Mouse (Mus musculus): ENCODE data around the gene Supt16. TPM values are rescaled to one million over a fixed set of nuclear protein-coding genes. Genes with fewer than 3 reads are reported as not detected.
A peak's percentile ranks its signal among the peaks of the same experiment; 100 is the strongest.

Supt16 gene
- total RNA-seq, 2 experiments from 2014 or later, result 30.0 to 76.2 TPM

DNA sequence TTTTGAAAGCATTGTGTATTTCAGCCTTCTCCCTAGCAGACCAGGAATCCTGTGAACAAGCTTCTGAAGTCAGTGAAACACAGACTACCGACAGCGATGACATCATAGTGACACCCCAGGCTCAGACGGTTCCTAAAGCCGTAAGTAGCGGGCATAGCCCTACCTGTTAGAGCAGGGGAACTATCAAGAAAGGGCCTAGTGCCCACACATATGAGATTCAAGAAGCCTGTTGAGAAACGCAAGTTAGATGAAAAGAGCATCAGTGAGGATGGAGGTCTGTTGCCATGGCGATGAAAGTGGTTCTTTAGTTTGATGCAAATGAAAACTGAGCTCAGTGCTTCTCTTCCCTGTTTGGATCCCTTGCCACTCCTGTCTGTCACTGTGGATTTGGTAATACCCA lies 45.0 kb downstream of the Supt16 start:
- no peak for ATAC-seq (replicated peaks; ENCODE audit: low FRiP score, poor library complexity, severe bottlenecking)

- no peak for ATAC-seq (replicated peaks; ENCODE audit: low FRiP score, poor library complexity, severe bottlenecking)
Observed at GRCm38 (mm10) chr14:52149888-52150287, 47.3 kb downstream of the Supt16 start.

GRCm38 (mm10) chr14:52146540-52146939 lies 50.7 kb downstream of the Supt16 start:
- no peak for ATAC-seq (replicated peaks; ENCODE audit: low FRiP score, poor library complexity, severe bottlenecking)

GRCm38 (mm10) chr14:52144165-52144564 lies 53.1 kb downstream of the Supt16 start:
- ATAC-seq (replicated peaks; ENCODE audit: low FRiP score, poor library complexity, severe bottlenecking), result no peak

GRCm38 (mm10) chr14:52141445-52142127 lies 55.6 kb downstream of the Supt16 start:
- no peak for ATAC-seq (replicated peaks; ENCODE audit: low FRiP score, poor library complexity, severe bottlenecking)

DNA sequence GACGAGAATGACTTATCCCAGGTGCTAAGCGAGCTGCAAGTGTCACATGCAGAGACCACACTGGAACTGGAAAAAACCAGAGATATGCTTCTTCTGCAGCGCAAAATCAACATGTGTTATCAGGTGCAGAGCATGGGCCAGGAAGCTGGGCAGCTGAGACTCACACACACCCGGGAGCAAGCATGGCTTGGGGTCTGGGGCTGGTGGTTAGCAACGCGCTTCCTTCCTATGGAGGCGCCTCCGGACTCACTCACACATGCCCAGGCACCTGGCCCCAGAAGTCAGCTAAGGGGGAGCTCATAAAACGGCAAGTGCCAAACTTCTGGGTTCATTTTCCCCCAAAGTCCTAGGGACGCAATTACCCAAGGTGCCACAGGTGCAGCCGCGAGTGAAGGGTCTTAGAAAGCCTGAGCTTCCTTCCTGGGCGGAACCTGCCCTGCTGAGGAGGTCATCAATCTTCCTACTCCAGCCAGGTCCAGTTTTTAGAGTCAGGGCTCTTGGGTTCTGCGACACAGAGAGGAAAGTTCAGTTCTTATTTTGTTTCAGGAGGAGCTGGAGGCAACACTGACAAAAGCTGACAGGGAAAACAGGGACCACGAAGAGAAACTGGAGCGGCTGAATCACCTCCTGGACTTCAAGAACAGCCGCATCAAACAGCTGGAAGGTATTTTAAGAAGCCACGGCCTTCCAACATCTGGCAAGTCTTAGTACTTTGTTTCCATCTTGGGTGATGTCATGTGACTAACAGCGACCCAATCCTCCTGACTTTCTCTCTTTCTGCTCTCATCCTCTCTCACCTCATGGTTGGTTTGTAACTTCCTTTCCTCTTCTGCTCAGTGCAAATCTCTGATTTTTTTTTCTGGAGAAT lies 56.4 kb downstream of the Supt16 start:
- no peak for ATAC-seq (replicated peaks; ENCODE audit: low FRiP score, poor library complexity, severe bottlenecking)

DNA sequence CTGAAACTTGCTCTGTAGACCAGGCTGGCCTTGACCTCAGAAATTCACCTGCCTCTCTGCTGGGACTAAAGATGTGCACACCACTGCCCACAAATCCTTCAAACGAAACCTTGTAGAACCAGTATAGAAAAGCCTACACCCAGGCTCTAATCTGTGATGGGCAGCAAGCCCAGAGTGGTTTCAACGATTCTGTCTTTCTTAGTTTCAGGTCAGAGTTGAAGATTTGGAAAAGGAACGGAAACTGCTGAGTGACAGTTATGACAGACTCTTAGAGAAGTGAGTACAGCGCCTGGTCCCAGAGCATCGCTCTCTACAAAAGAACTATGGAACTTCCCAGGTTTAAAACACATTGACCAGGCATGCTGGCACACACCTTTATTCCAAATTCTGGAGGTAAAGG lies 63.6 kb downstream of the Supt16 start:
- ATAC-seq (replicated peaks; ENCODE audit: low FRiP score, poor library complexity, severe bottlenecking), result no peak

GRCm38 (mm10) chr14:52124636-52125035 lies 72.6 kb downstream of the Supt16 start:
- no peak for ATAC-seq (replicated peaks; ENCODE audit: low FRiP score, poor library complexity, severe bottlenecking)

- ATAC-seq (replicated peaks; ENCODE audit: low FRiP score, poor library complexity, severe bottlenecking), result peak; percentile 54; the same call in 1 of the 2 replicates
Observed at GRCm38 (mm10) chr14:52123918-52124317, 73.3 kb downstream of the Supt16 start.

DNA sequence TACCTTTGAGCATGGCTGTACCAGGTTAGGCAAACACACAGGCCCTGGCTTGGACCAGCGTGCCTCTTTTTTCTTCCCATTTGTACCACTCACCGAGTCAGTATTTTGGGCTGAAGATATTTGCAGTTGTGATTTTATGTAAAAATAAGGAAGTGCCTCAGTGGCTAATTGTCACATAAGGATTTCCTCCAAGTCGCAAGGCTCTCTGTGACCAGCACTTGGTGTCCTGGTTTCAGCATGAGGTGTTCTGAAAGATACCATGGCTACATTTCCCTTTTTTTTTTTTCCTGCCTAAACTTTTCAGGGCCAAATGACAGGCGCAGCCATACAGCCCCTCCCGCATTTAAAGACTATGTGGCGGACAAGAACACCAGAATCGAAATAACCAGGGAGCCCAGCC lies 77.0 kb downstream of the Supt16 start:
- ATAC-seq (replicated peaks; ENCODE audit: low FRiP score, poor library complexity, severe bottlenecking), result no peak

DNA sequence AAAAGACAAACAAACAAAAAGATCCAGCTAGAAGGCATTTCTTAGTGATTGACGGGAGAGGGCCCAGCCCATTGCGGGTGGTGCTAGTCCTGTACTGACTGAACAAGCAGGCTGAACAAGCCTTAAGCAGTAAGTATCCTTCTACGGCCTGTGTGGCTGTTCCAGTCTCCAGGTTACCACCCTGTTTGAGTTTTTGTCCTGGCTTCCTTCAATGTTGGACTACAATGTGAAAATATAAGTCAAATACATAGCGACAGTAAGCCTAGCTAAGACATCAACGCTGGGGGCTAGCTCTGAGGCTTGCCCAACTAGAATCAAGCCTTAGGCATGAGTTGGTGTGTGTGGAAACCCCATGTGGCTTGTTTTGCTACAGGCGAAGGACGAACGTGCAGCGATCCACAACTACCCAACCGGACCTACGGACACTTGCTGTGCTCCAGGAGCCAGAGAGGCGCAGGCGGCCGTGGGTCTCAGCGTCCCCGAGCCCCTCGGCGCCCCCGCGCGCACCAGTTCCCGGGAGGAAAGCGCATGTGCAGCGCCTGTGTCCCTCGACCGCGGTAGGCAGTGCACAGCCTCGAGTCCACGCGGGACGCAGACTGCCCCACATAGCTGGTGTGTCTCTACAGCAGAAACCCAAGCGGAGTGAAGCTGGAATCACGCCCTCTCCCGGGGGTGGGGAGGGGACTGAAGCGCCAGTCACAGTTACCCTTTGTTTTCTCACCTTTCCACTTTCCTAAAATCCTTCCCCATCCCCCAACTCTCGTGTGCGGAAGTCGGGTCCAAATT lies 78.2 kb downstream of the Supt16 start:
- ATAC-seq (replicated peaks; ENCODE audit: low FRiP score, poor library complexity, severe bottlenecking), result peak; percentile 60; the same call in 1 of the 2 replicates

DNA sequence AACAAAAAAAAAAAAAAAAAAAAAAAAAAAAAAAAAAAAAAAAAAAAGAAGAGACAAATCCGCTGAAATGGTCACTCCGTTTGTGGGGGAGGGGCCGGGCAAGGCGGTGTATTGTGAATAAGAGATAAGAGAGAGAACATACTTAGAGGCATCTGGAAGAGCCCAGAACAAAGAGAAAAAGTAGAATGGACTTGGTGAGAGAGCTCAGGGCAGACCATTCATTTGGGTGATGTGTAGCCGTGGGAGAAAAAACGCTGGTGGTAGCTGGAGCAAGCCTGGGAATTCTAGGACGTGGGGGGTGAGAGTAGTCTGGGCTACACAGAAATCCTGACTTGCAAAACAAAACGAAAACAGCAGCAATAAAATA lies 78.8 kb downstream of the Supt16 start:
- ATAC-seq (replicated peaks; ENCODE audit: low FRiP score, poor library complexity, severe bottlenecking), result no peak

DNA sequence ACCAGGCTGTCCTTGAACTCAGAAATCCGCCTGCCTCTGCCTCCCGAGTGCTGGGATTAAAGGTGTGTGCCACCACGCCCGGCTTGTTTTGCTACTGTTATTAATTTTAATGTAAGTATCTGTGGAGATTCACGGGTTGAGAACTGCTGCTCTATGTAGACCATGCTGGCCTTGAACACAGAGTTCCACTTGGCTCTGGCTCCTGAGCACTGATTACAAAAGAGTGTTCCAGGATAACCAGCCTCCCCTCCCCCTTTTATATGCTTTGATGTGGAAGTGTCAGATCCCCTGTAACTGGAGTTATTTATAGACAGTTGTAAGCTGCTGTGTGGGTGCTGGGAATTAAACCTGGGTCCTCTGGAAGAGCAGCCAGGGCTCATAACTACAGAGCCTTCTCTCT lies 80.0 kb downstream of the Supt16 start:
- no peak for ATAC-seq (replicated peaks; ENCODE audit: low FRiP score, poor library complexity, severe bottlenecking)

- no peak for ATAC-seq (replicated peaks; ENCODE audit: low FRiP score, poor library complexity, severe bottlenecking)
Observed at GRCm38 (mm10) chr14:52114101-52114500, 83.1 kb downstream of the Supt16 start.

Other genes with a start within 250 kb of the Supt16 start
- gene Arhgef40, start 212.7 kb downstream of the Supt16 start, total RNA-seq (2015; ENCODE audit: low replicate concordance), result 4.8 TPM in 1 of 2 replicates, not detected in the other
- gene Arhgef40, start 212.7 kb downstream of the Supt16 start, total RNA-seq (2017; ENCODE audit: low replicate concordance), result 2.3 and 14.1 TPM in 2 replicates
- gene Tmem253, start 181.8 kb downstream of the Supt16 start, total RNA-seq (2015; ENCODE audit: low replicate concordance), result not detected in 2 replicates
- not detected in 2 replicates for gene Tmem253, start 181.8 kb downstream of the Supt16 start, total RNA-seq (2017; ENCODE audit: low replicate concordance)
- 0.58 and 1.9 TPM in 2 replicates for gene Zfp219, start 176.7 kb downstream of the Supt16 start, total RNA-seq (2015; ENCODE audit: low replicate concordance)
- 3.1 and 3.8 TPM in 2 replicates for gene Zfp219, start 176.7 kb downstream of the Supt16 start, total RNA-seq (2017; ENCODE audit: low replicate concordance)
- gene Olfr221, start 155.0 kb downstream of the Supt16 start, total RNA-seq (2015; ENCODE audit: low replicate concordance), result not detected in 2 replicates
- 0.56 TPM in 1 of 2 replicates, not detected in the other for gene Olfr221, start 155.0 kb downstream of the Supt16 start, total RNA-seq (2017; ENCODE audit: low replicate concordance)
- gene Hnrnpc, start 93.4 kb downstream of the Supt16 start, total RNA-seq (2015; ENCODE audit: low replicate concordance), result 143 and 152 TPM in 2 replicates
- gene Hnrnpc, start 93.4 kb downstream of the Supt16 start, total RNA-seq (2017; ENCODE audit: low replicate concordance), result 197 and 275 TPM in 2 replicates
- 1.3 TPM in 1 of 2 replicates, not detected in the other for gene Rpgrip1, start 86.7 kb downstream of the Supt16 start, total RNA-seq (2015; ENCODE audit: low replicate concordance)
- 3.2 and 4.6 TPM in 2 replicates for gene Rpgrip1, start 86.7 kb downstream of the Supt16 start, total RNA-seq (2017; ENCODE audit: low replicate concordance)
- 21.1 and 51.1 TPM in 2 replicates for gene Chd8, start 60.4 kb upstream of the Supt16 start, total RNA-seq (2015; ENCODE audit: low replicate concordance)
- 22.7 and 42.8 TPM in 2 replicates for gene Chd8, start 60.4 kb upstream of the Supt16 start, total RNA-seq (2017; ENCODE audit: low replicate concordance)
- gene Tox4, start 81.7 kb upstream of the Supt16 start, total RNA-seq (2015; ENCODE audit: low replicate concordance), result 16.3 and 16.9 TPM in 2 replicates
- gene Tox4, start 81.7 kb upstream of the Supt16 start, total RNA-seq (2017; ENCODE audit: low replicate concordance), result 11.3 and 16.0 TPM in 2 replicates
- gene Rab2b, start 82.1 kb upstream of the Supt16 start, total RNA-seq (2015; ENCODE audit: low replicate concordance), result 6.7 and 10.8 TPM in 2 replicates
- 1.3 and 4.3 TPM in 2 replicates for gene Rab2b, start 82.1 kb upstream of the Supt16 start, total RNA-seq (2017; ENCODE audit: low replicate concordance)
- 6.7 and 22.4 TPM in 2 replicates for gene Mettl3, start 107.7 kb upstream of the Supt16 start, total RNA-seq (2015; ENCODE audit: low replicate concordance)
- 7.2 and 13.8 TPM in 2 replicates for gene Mettl3, start 107.7 kb upstream of the Supt16 start, total RNA-seq (2017; ENCODE audit: low replicate concordance)
- not detected in 2 replicates for gene Sall2, start 131.3 kb upstream of the Supt16 start, total RNA-seq (2015; ENCODE audit: low replicate concordance)
- gene Sall2, start 131.3 kb upstream of the Supt16 start, total RNA-seq (2017; ENCODE audit: low replicate concordance), result 0.26 TPM in 1 of 2 replicates, not detected in the other
- not detected in 2 replicates for gene Olfr1513, start 159.0 kb upstream of the Supt16 start, total RNA-seq (2015; ENCODE audit: low replicate concordance)
- not detected in 2 replicates for gene Olfr1513, start 159.0 kb upstream of the Supt16 start, total RNA-seq (2017; ENCODE audit: low replicate concordance)
- gene Olfr1512, start 181.8 kb upstream of the Supt16 start, total RNA-seq (2015; ENCODE audit: low replicate concordance), result not detected in 2 replicates
- gene Olfr1512, start 181.8 kb upstream of the Supt16 start, total RNA-seq (2017; ENCODE audit: low replicate concordance), result not detected in 2 replicates
- gene Olfr1511, start 200.0 kb upstream of the Supt16 start, total RNA-seq (2015; ENCODE audit: low replicate concordance), result not detected in 2 replicates
- not detected in 2 replicates for gene Olfr1511, start 200.0 kb upstream of the Supt16 start, total RNA-seq (2017; ENCODE audit: low replicate concordance)
- gene Olfr1510, start 217.0 kb upstream of the Supt16 start, total RNA-seq (2015; ENCODE audit: low replicate concordance), result not detected in 2 replicates
- gene Olfr1510, start 217.0 kb upstream of the Supt16 start, total RNA-seq (2017; ENCODE audit: low replicate concordance), result not detected in 2 replicates
- gene Olfr1509, start 245.6 kb upstream of the Supt16 start, total RNA-seq (2015; ENCODE audit: low replicate concordance), result not detected in 2 replicates
- gene Olfr1509, start 245.6 kb upstream of the Supt16 start, total RNA-seq (2017; ENCODE audit: low replicate concordance), result not detected in 2 replicates